Mouse (Mus musculus): Measurements from ENCODE around the gene BC004004. TPM values are rescaled to one million over a fixed set of nuclear protein-coding genes. Genes with fewer than 3 reads are reported as not detected.

Gene BC004004
- 112 to 123 TPM (median 119 TPM) in 4 replicates for total RNA-seq (2023)

DNA sequence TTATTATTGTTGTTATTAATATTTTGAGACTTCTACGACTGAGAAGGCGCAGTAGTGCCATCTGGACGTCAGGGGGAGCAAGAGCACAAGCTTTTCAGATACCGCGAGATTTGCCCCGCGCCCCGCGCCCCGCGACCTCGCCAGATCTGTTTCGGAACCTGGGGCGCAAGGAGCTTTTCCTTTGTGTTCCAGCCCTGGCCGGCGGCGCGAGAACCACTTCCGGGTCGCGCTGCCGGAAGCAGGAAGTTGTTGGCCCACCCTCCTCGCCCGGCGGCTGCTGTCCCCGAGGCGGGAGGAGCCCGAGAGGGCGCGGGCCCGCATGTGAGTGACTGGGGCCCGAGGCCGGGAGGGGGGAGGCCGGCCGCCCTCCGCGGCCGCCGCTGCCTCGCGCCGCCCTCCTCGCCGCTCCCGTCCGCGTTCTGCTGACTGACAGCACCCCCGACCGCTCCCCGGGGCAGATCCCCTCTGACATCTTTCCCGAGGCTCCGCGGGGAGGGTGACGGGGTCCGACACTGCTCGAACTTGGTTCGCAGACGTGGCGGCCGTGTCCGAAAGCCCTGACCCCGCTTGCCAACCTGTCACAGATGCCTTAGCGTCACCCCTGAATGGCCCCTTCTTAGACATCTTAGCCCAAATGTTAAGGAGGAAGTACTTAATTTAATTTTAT is at the start of gene BC004004:
BC004004 (plus strand) TSS at position 107 of the 667 bp plus-strand sequence.

DNA sequence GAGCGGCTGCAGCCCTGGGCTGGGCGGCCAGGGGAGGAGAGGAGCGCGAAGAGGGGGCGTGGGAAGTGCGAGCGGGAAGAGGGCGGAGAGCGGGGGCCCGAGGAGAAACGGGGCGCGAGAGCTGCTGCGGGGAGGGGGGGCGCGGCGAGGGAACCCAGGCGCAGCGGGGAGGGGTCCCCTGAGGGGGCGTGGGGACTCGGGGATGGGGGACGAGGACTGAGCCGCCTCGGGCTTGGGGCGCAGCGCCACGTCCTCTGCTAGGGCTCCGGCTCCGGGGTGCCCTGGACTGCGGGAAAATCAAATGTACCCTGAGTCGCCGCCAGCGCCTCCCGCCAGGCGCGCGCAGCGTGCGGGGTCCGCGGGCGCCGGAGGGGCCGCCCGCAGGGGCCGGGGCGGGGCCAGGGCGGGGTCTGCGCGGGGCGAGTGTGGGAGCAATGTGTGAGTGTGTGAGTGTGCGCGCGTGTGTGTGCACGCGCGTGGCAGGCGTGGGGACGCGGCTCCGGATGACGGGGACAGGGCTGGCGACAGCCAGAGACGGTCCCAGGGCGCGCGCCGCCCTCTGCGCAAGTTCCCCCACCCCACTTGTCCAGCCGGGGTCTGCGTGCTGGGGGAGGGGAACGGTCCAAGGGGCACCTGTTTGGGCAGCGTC is 30.7 kb upstream of the BC004004 start, which contains the start of gene Cpne5:
Cpne5 (minus strand) TSS at position 396 of the 649 bp plus-strand sequence.

DNA sequence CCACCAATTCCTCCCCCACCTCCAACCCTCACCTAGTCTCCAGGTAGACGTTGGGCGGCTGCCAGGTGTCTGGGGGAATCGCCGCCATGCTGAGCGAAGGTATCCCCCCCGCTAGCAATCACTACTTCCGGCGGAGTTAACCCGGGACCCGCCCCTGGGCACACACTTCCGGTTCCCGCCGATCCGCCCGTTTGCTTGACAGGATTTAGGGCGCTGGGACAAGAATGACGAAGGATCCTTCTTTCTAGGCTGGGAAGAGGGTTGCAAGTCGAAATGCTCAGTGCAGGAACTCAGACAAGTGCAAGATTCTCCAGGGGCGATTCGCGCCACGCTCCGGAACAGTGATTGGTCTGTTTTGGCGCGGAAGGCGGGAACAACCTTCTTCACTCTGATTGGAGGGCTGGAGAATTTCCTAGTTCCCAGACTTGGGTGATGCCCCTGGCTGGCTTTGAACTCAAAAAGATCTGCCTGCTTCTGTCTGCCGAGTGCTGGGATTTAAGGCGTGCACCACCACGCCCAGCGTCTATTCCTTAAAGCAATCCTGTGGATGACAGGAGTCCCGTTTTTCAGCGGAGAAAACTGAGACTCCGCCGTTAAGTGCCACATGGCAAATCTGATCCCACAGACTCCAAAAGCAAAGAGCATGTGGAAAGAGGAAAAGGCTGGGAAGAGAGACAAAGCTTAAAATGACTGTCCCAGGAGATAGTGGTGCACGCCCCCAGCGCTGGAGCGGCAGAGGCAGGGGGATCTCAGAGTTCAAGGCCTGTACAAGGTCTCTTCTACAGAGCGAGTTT is 4.6 kb upstream of the BC004004 start, which contains the start of gene Ppil1:
Ppil1 (minus strand) TSS at position 347 of the 794 bp plus-strand sequence.

DNA sequence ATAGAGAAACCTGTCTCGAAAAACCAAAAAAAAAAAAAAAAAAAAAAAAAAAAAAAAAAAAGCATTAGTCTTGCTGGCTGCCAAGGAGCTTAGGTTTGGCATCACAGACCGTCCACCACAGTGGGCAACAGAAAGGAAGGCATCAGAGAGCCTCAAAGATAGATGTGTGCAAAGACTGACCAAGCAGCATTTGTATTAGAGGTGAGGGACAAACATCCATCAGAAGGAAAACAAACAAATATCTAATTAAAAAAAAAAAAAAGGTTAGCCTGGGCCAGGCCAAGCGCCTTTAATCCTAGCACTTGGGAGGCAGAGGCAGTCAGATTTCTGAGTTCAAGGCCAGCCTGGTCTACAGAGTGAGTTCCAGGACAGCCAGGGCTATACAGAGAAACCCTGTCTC is 48.8 kb downstream of the BC004004 start, which contains the start of gene Pi16:
Pi16 (plus strand) TSS at position 301 of the 400 bp plus-strand sequence.

DNA sequence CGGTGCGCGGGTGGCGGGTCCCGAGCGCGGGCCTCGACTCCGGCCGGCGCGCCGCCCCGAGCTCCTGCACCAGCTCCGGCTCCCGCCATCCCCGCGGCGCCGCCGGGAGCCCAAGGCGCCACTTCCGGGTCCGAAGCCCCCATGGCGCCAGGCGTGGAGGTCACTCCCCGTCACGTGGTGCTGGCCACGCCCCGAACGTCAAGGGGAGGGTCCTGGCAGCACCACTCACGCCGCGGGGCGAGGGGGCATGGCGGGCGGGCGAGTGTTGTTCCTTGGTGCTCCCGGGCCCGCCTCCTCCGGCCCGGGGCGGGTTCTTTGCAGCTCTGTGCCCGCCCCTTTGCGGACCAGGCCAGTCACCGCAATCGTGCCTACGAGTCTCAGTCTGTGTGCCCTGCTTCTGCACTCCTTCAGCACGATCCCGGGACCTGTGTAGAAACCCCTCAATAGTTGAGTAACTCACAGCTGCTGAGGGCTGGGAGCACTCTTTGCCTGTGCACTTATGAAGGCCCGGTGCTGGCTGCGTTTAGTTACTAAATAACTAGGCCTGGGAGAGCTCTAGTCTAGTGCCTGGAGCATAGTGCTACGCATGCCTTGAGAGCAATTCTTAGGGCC is 79.2 kb downstream of the BC004004 start, which contains the start of gene Mtch1:
Mtch1 (minus strand) TSS at position 290 of the 612 bp plus-strand sequence.

DNA sequence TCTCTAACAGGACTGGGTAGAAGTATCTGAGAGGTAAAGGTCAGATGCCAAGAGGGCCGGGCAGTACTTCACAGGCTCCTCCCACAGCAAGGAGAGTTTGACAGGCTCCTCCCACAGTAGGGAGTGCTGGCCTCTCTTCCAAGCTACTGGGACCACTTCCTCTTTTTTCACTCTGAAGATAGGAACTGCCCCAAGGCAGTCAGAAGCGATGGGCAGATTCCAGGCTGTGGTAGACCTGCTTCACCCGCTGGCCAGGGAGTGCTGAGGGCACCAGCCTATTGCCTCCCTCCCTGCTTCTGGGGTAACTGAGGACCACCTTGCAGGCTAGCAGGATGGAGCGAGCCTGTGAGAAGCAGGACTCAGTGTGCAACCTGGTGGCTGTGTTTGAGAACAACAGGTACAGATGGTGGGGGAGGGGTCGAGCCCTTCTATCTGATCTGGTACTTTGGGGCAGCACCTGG is 92.2 kb downstream of the BC004004 start, which contains the start of gene Fgd2:
Fgd2 (plus strand) TSS at position 154 of the 461 bp plus-strand sequence.

Other genes with a start within 250 kb of the BC004004 start
- gene Srsf3, start 236.2 kb upstream of the BC004004 start, total RNA-seq (2023), result 518 to 567 TPM (median 548 TPM) in 4 replicates
- 3.9 to 6.7 TPM (median 6.2 TPM) in 4 replicates for gene Cdkn1a, start 177.8 kb upstream of the BC004004 start, total RNA-seq (2023)
- gene Rab44, start 154.6 kb upstream of the BC004004 start, total RNA-seq (2023), result 0.15 to 1.1 TPM (median 0.50 TPM) in 3 of 4 replicates, not detected in the other
- 1.8 to 3.7 TPM (median 2.9 TPM) in 4 replicates for gene Cpne5, start 30.6 kb upstream of the BC004004 start, total RNA-seq (2023)
- gene Ppil1, start 4.6 kb upstream of the BC004004 start, total RNA-seq (2023), result 16.2 to 21.0 TPM (median 18.3 TPM) in 4 replicates
- gene Pi16, start 48.9 kb downstream of the BC004004 start, total RNA-seq (2023), result 1.0 to 1.8 TPM (median 1.6 TPM) in 4 replicates
- gene Mtch1, start 79.1 kb downstream of the BC004004 start, total RNA-seq (2023), result 78.8 to 102 TPM (median 90.8 TPM) in 4 replicates
- 469 to 496 TPM (median 482 TPM) in 4 replicates for gene Fgd2, start 92.1 kb downstream of the BC004004 start, total RNA-seq (2023)
- gene Pim1, start 222.0 kb downstream of the BC004004 start, total RNA-seq (2023), result 229 to 250 TPM (median 234 TPM) in 4 replicates

Data from B cell, adult 62 days (primary cell).